Mouse (Mus musculus): Measurements from ENCODE around the gene Iqub. TPM values are rescaled to one million over a fixed set of nuclear protein-coding genes. Genes with fewer than 3 reads are reported as not detected.

Gene Iqub
- polyA plus RNA-seq, 1 experiment from 2014 or later: not detected

- DNase-seq (ENCODE audit: low spot score) (no peak), ATAC-seq (replicated peaks; ENCODE audit: low FRiP score, low TSS enrichment, low read depth) (no peak)
- Histone ChIP-seq H3K9ac (ENCODE audit: low read length) (no peak overlapping the region), H3K36me3 (ENCODE audit: control insufficient read depth, insufficient read depth, low read length) (no peaks in the 10 kb centered on the region), H3K4me1 (replicated peaks; ENCODE audit: control insufficient read depth, insufficient read depth, low read length) (no peaks in the 10 kb centered on the region), H3K27me3 (replicated peaks; ENCODE audit: control insufficient read depth, insufficient read depth, low read length) (no peaks in the 10 kb centered on the region), H3K9me3 (ENCODE audit: control insufficient read depth, low read length) (no peaks in the 10 kb centered on the region), H3K27ac (ENCODE audit: low read depth) (no peak overlapping the region), H3K4me2 (ENCODE audit: low read length) (no peak overlapping the region), H3K4me3 (ENCODE audit: low read depth, low read length) (no peak overlapping the region)
- WGBS: 89% methylated on average over 6 of the region's 6 CpGs
These were observed 64.6 kb downstream of the Iqub start for GRCm38 (mm10) chr6:24450241-24450640.

- no peaks in the 10 kb centered on the region for H3K27me3 ChIP-seq (replicated peaks; ENCODE audit: control insufficient read depth, insufficient read depth, low read length)
- H3K36me3 ChIP-seq (ENCODE audit: control insufficient read depth, insufficient read depth, low read length): no peaks in the 10 kb centered on the region
- WGBS: 83% methylated on average over 11 of the region's 11 CpGs
- H3K9me3 ChIP-seq (ENCODE audit: control insufficient read depth, low read length): no peaks in the 10 kb centered on the region
- H3K4me2 ChIP-seq (ENCODE audit: low read length): no peak overlapping the region
- no peak overlapping the region for H3K4me3 ChIP-seq (ENCODE audit: low read depth, low read length)
- H3K27ac ChIP-seq (ENCODE audit: low read depth): no peak overlapping the region
- H3K4me1 ChIP-seq (replicated peaks; ENCODE audit: control insufficient read depth, insufficient read depth, low read length): no peaks in the 10 kb centered on the region
- DNase-seq (ENCODE audit: low spot score) (no peak), ATAC-seq (replicated peaks; ENCODE audit: low FRiP score, low TSS enrichment, low read depth) (no peak)
- no peak overlapping the region for H3K9ac ChIP-seq (ENCODE audit: low read length)
These were observed 98.8 kb downstream of the Iqub start for GRCm38 (mm10) chr6:24416056-24416455.

- WGBS: 89% methylated on average over 1 of the region's 1 CpGs
- Histone ChIP-seq H3K27ac (ENCODE audit: low read depth) (no peak overlapping the region), H3K9ac (ENCODE audit: low read length) (no peak overlapping the region), H3K27me3 (replicated peaks; ENCODE audit: control insufficient read depth, insufficient read depth, low read length) (no peaks in the 10 kb centered on the region), H3K4me1 (replicated peaks; ENCODE audit: control insufficient read depth, insufficient read depth, low read length) (no peaks in the 10 kb centered on the region), H3K36me3 (ENCODE audit: control insufficient read depth, insufficient read depth, low read length) (no peaks in the 10 kb centered on the region), H3K4me2 (ENCODE audit: low read length) (no peak overlapping the region), H3K9me3 (ENCODE audit: control insufficient read depth, low read length) (no peaks in the 10 kb centered on the region), H3K4me3 (ENCODE audit: low read depth, low read length) (no peak overlapping the region)
- ATAC-seq (replicated peaks; ENCODE audit: low FRiP score, low TSS enrichment, low read depth) (no peak), DNase-seq (ENCODE audit: low spot score) (no peak)
These were observed 99.4 kb downstream of the Iqub start for GRCm38 (mm10) chr6:24415500-24415899.

- Histone ChIP-seq H3K4me3 (ENCODE audit: low read depth, low read length) (no peak overlapping the region), H3K4me1 (replicated peaks; ENCODE audit: control insufficient read depth, insufficient read depth, low read length) (no peaks in the 10 kb centered on the region), H3K9ac (ENCODE audit: low read length) (no peak overlapping the region), H3K27ac (ENCODE audit: low read depth) (no peak overlapping the region), H3K36me3 (ENCODE audit: control insufficient read depth, insufficient read depth, low read length) (no peaks in the 10 kb centered on the region), H3K9me3 (ENCODE audit: control insufficient read depth, low read length) (no peaks in the 10 kb centered on the region), H3K27me3 (replicated peaks; ENCODE audit: control insufficient read depth, insufficient read depth, low read length) (no peaks in the 10 kb centered on the region), H3K4me2 (ENCODE audit: low read length) (no peak overlapping the region)
- peak; percentile 52 for DNase-seq (ENCODE audit: low spot score)
- 58% methylated on average over 11 of the region's 11 CpGs for WGBS
- ATAC-seq (replicated peaks; ENCODE audit: low FRiP score, low TSS enrichment, low read depth): no peak
These were observed 106.1 kb downstream of the Iqub start for GRCm38 (mm10) chr6:24408573-24409427.

- no peak for ATAC-seq (replicated peaks; ENCODE audit: low FRiP score, low TSS enrichment, low read depth)
- WGBS: 48% methylated on average over 3 of the region's 3 CpGs
- H3K9me3 ChIP-seq (ENCODE audit: control insufficient read depth, low read length): no peaks in the 10 kb centered on the region
These were observed 107.1 kb downstream of the Iqub start for GRCm38 (mm10) chr6:24407743-24408142.

GRCm38 (mm10) chr6:24397237-24397647 is 117.6 kb downstream of the Iqub start:
- Histone ChIP-seq H3K9ac (ENCODE audit: low read length) (no peak overlapping the region), H3K4me3 (ENCODE audit: low read depth, low read length) (no peak overlapping the region), H3K9me3 (ENCODE audit: control insufficient read depth, low read length) (no peaks in the 10 kb centered on the region), H3K36me3 (ENCODE audit: control insufficient read depth, insufficient read depth, low read length) (no peaks in the 10 kb centered on the region), H3K27me3 (replicated peaks; ENCODE audit: control insufficient read depth, insufficient read depth, low read length) (no peaks in the 10 kb centered on the region), H3K4me1 (replicated peaks; ENCODE audit: control insufficient read depth, insufficient read depth, low read length) (no peaks in the 10 kb centered on the region), H3K27ac (ENCODE audit: low read depth) (no peak overlapping the region), H3K4me2 (ENCODE audit: low read length) (no peak overlapping the region)
- no peak for DNase-seq (ENCODE audit: low spot score)
- no peak for ATAC-seq (replicated peaks; ENCODE audit: low FRiP score, low TSS enrichment, low read depth)
- 93% methylated on average over 4 of the region's 4 CpGs for WGBS

More at GRCm38 (mm10) chr6:24407743-24408142, 107.1 kb downstream of the Iqub start:
- Histone ChIP-seq H3K4me1 (replicated peaks; ENCODE audit: control insufficient read depth, insufficient read depth, low read length) (no peaks in the 10 kb centered on the region), H3K27me3 (replicated peaks; ENCODE audit: control insufficient read depth, insufficient read depth, low read length) (no peaks in the 10 kb centered on the region), H3K36me3 (ENCODE audit: control insufficient read depth, insufficient read depth, low read length) (no peaks in the 10 kb centered on the region), H3K9ac (ENCODE audit: low read length) (no peak overlapping the region), H3K4me3 (ENCODE audit: low read depth, low read length) (no peak overlapping the region), H3K27ac (ENCODE audit: low read depth) (no peak overlapping the region), H3K4me2 (ENCODE audit: low read length) (no peak overlapping the region)
- no peak for DNase-seq (ENCODE audit: low spot score)

Other genes starting within 250 kb of the Iqub start
- gene Ndufa5, start 12.9 kb upstream of the Iqub start, polyA plus RNA-seq (2014; fragmentation: Nextera tagmentation; extraction: Ambion mirVana): 337 and 369 TPM in 2 replicates
- gene Asb15, start 13.1 kb upstream of the Iqub start, polyA plus RNA-seq (2014; fragmentation: Nextera tagmentation; extraction: Ambion mirVana): not detected in 2 replicates
- gene Lmod2, start 82.7 kb upstream of the Iqub start, polyA plus RNA-seq (2014; fragmentation: Nextera tagmentation; extraction: Ambion mirVana): not detected in 2 replicates
- 59.0 and 59.2 TPM in 2 replicates for gene Wasl, start 149.9 kb upstream of the Iqub start, polyA plus RNA-seq (2014; fragmentation: Nextera tagmentation; extraction: Ambion mirVana)
- gene Hyal6, start 218.2 kb upstream of the Iqub start, polyA plus RNA-seq (2014; fragmentation: Nextera tagmentation; extraction: Ambion mirVana): 0.08 TPM in 1 of 2 replicates, not detected in the other
- not detected in 2 replicates for gene Hyal4, start 233.3 kb upstream of the Iqub start, polyA plus RNA-seq (2014; fragmentation: Nextera tagmentation; extraction: Ambion mirVana)

All from intestine, embryonic 14.5 days (tissue).